Mouse (Mus musculus) ovary, postnatal 36 days (tissue): ENCODE results near the gene Tjp2.
"Not testable (repeated sequence)": the region's sequence is repeated elsewhere in the genome, so short reads cannot be mapped to it uniquely, and the experiment has no call there.

ENCODE experiments used
- DNase-seq: peaks from one replicate; pipeline ENCODE4 v3.0.0; 2022; ENCODE audit warnings: low spot score, mixed read lengths

The Tjp2 gene

GRCm38 (mm10) chr19:24123534-24124290 is 101.1 kb downstream of the Tjp2 start:
- DNase-seq: no peak

- no peak for DNase-seq
Observed at GRCm38 (mm10) chr19:24123087-24123486, 101.7 kb downstream of the Tjp2 start.

GRCm38 (mm10) chr19:24122647-24123046 is 102.2 kb downstream of the Tjp2 start:
- DNase-seq: no peak

GRCm38 (mm10) chr19:24120811-24121210 is 104.0 kb downstream of the Tjp2 start:
- no peak for DNase-seq

- peak; percentile 50 for DNase-seq
Observed at GRCm38 (mm10) chr19:24118775-24119174, 106.1 kb downstream of the Tjp2 start.

GRCm38 (mm10) chr19:24111581-24111980 is 113.2 kb downstream of the Tjp2 start:
- no peak for DNase-seq

- no peak for DNase-seq
Observed at GRCm38 (mm10) chr19:24107707-24108106, 117.1 kb downstream of the Tjp2 start.

GRCm38 (mm10) chr19:24103802-24104201 is 121.0 kb downstream of the Tjp2 start:
- no peak for DNase-seq

- DNase-seq: no peak
Observed at GRCm38 (mm10) chr19:24102562-24103126, 122.2 kb downstream of the Tjp2 start.

- no peak for DNase-seq
Observed at GRCm38 (mm10) chr19:24101183-24101582, 123.6 kb downstream of the Tjp2 start.

- no peak for DNase-seq
Observed at GRCm38 (mm10) chr19:24098691-24099090, 126.1 kb downstream of the Tjp2 start.

- DNase-seq: no peak
Observed at GRCm38 (mm10) chr19:24097666-24098455, 127.0 kb downstream of the Tjp2 start.

- not testable (repeated sequence) for DNase-seq
Observed at GRCm38 (mm10) chr19:24092060-24092459, 132.8 kb downstream of the Tjp2 start.

GRCm38 (mm10) chr19:24090366-24090765 is 134.5 kb downstream of the Tjp2 start:
- DNase-seq: no peak

GRCm38 (mm10) chr19:24085306-24085705 is 139.5 kb downstream of the Tjp2 start:
- no peak for DNase-seq

GRCm38 (mm10) chr19:24080417-24081080 is 144.3 kb downstream of the Tjp2 start:
- no peak for DNase-seq

GRCm38 (mm10) chr19:24077658-24078057 is 147.2 kb downstream of the Tjp2 start:
- no peak for DNase-seq

GRCm38 (mm10) chr19:24076536-24076935 is 148.3 kb downstream of the Tjp2 start:
- no peak for DNase-seq

GRCm38 (mm10) chr19:24075927-24076326 is 148.9 kb downstream of the Tjp2 start:
- no peak for DNase-seq

- no peak for DNase-seq
Observed at GRCm38 (mm10) chr19:24073155-24073554, 151.7 kb downstream of the Tjp2 start.

- no peak for DNase-seq
Observed at GRCm38 (mm10) chr19:24064348-24064895, 160.4 kb downstream of the Tjp2 start.

- DNase-seq: no peak
Observed at GRCm38 (mm10) chr19:24063585-24063984, 161.2 kb downstream of the Tjp2 start.
